Mouse (Mus musculus): ENCODE measurements around the gene Pign. TPM values are rescaled to one million over a fixed set of nuclear protein-coding genes. Genes with fewer than 3 reads are reported as not detected.

Gene Pign
- 14.3 and 15.9 TPM in 2 replicates for polyA plus RNA-seq (2014; fragmentation: Nextera tagmentation; extraction: Ambion mirVana)

- Histone ChIP-seq H3K4me2 (ENCODE audit: low read depth, low read length, severe bottlenecking) (peak within 1 kb of the TSS; percentile 88), H3K4me3 (ENCODE audit: low read depth, low read length) (peak within 1 kb of the TSS; percentile 93), H3K9ac (ENCODE audit: low read length) (peak within 1 kb of the TSS; percentile 80), H3K27me3 (ENCODE audit: control insufficient read depth, insufficient read depth, low read length) (no peaks in the 10 kb centered on the region), H3K36me3 (ENCODE audit: control insufficient read depth, insufficient read depth, low read length) (no peaks in the 10 kb centered on the region), H3K27ac (ENCODE audit: low read depth, low read length) (peak within 1 kb of the TSS; percentile 19; the same call in 1 of the 2 replicates), H3K4me1 (replicated peaks; ENCODE audit: control insufficient read depth, insufficient read depth, low read length) (no peaks in the 10 kb centered on the region), H3K9me3 (ENCODE audit: control insufficient read depth, low read length) (no peaks in the 10 kb centered on the region)
- WGBS, result under 1% methylated on average over 40 of the region's 41 CpGs
- ATAC-seq (replicated peaks; ENCODE audit: low FRiP score), result peak; percentile 99
- peak; percentile 99 for DNase-seq (ENCODE audit: low spot score)
Observed at GRCm38 (mm10) chr1:105663171-105663961, at the start of gene Pign, which contains the start of gene Relch. TSS of gene Pign (minus strand) at chr1:105663677. TSS of gene Relch (plus strand) at chr1:105663861.

- Histone ChIP-seq H3K27me3 (ENCODE audit: control insufficient read depth, insufficient read depth, low read length) (no peaks in the 10 kb centered on the region), H3K9me3 (ENCODE audit: control insufficient read depth, low read length) (no peaks in the 10 kb centered on the region), H3K4me2 (ENCODE audit: low read depth, low read length, severe bottlenecking) (no peak overlapping the region), H3K4me3 (ENCODE audit: low read depth, low read length) (no peak overlapping the region), H3K36me3 (ENCODE audit: control insufficient read depth, insufficient read depth, low read length) (no peaks in the 10 kb centered on the region; the same call in 1 of the 2 replicates), H3K27ac (ENCODE audit: low read depth, low read length) (no peak overlapping the region), H3K4me1 (replicated peaks; ENCODE audit: control insufficient read depth, insufficient read depth, low read length) (no peaks in the 10 kb centered on the region), H3K9ac (ENCODE audit: low read length) (no peak overlapping the region)
- DNase-seq (ENCODE audit: low spot score), result no peak
- 97% methylated on average over 2 of the region's 2 CpGs for WGBS
- no peak for ATAC-seq (replicated peaks; ENCODE audit: low FRiP score)
Observed at GRCm38 (mm10) chr1:105712822-105713221, 49.3 kb upstream of the Pign start.

- Histone ChIP-seq H3K27me3 (ENCODE audit: control insufficient read depth, insufficient read depth, low read length) (no peaks in the 10 kb centered on the region), H3K27ac (ENCODE audit: low read depth, low read length) (no peak overlapping the region), H3K9ac (ENCODE audit: low read length) (no peak overlapping the region), H3K4me1 (replicated peaks; ENCODE audit: control insufficient read depth, insufficient read depth, low read length) (no peaks in the 10 kb centered on the region), H3K9me3 (ENCODE audit: control insufficient read depth, low read length) (no peaks in the 10 kb centered on the region), H3K4me2 (ENCODE audit: low read depth, low read length, severe bottlenecking) (no peak overlapping the region), H3K4me3 (ENCODE audit: low read depth, low read length) (no peak overlapping the region), H3K36me3 (ENCODE audit: control insufficient read depth, insufficient read depth, low read length) (no peaks in the 10 kb centered on the region; the same call in 1 of the 2 replicates)
- WGBS, result 59% methylated on average over 1 of the region's 1 CpGs
- ATAC-seq (replicated peaks; ENCODE audit: low FRiP score) (no peak), DNase-seq (ENCODE audit: low spot score) (no peak)
Observed at GRCm38 (mm10) chr1:105711227-105711626, 47.8 kb upstream of the Pign start.

- H3K27me3 ChIP-seq (ENCODE audit: control insufficient read depth, insufficient read depth, low read length), result no peaks in the 10 kb centered on the region
- no peaks in the 10 kb centered on the region for H3K4me1 ChIP-seq (replicated peaks; ENCODE audit: control insufficient read depth, insufficient read depth, low read length)
- no peak overlapping the region for H3K27ac ChIP-seq (ENCODE audit: low read depth, low read length)
- H3K9me3 ChIP-seq (ENCODE audit: control insufficient read depth, low read length), result no peaks in the 10 kb centered on the region
- no peak overlapping the region for H3K9ac ChIP-seq (ENCODE audit: low read length)
- WGBS, result 84% methylated on average over 2 of the region's 2 CpGs
- H3K36me3 ChIP-seq (ENCODE audit: control insufficient read depth, insufficient read depth, low read length), result no peaks in the 10 kb centered on the region; the same call in 1 of the 2 replicates
- no peak overlapping the region for H3K4me3 ChIP-seq (ENCODE audit: low read depth, low read length)
- no peak overlapping the region for H3K4me2 ChIP-seq (ENCODE audit: low read depth, low read length, severe bottlenecking)
- ATAC-seq (replicated peaks; ENCODE audit: low FRiP score) (no peak), DNase-seq (ENCODE audit: low spot score) (no peak)
Observed at GRCm38 (mm10) chr1:105709415-105709814, 45.9 kb upstream of the Pign start.

- Histone ChIP-seq H3K9ac (ENCODE audit: low read length) (no peak overlapping the region), H3K4me2 (ENCODE audit: low read depth, low read length, severe bottlenecking) (no peak overlapping the region), H3K9me3 (ENCODE audit: control insufficient read depth, low read length) (no peaks in the 10 kb centered on the region), H3K27ac (ENCODE audit: low read depth, low read length) (no peak overlapping the region), H3K36me3 (ENCODE audit: control insufficient read depth, insufficient read depth, low read length) (no peaks in the 10 kb centered on the region), H3K4me3 (ENCODE audit: low read depth, low read length) (no peak overlapping the region), H3K27me3 (ENCODE audit: control insufficient read depth, insufficient read depth, low read length) (no peaks in the 10 kb centered on the region), H3K4me1 (replicated peaks; ENCODE audit: control insufficient read depth, insufficient read depth, low read length) (no peaks in the 10 kb centered on the region)
- WGBS, result 96% methylated on average over 4 of the region's 4 CpGs
- ATAC-seq (replicated peaks; ENCODE audit: low FRiP score), result no peak
- no peak for DNase-seq (ENCODE audit: low spot score)
Observed at GRCm38 (mm10) chr1:105700984-105701530, 37.6 kb upstream of the Pign start.

- Histone ChIP-seq H3K4me2 (ENCODE audit: low read depth, low read length, severe bottlenecking) (no peak overlapping the region), H3K9ac (ENCODE audit: low read length) (no peak overlapping the region), H3K4me3 (ENCODE audit: low read depth, low read length) (no peak overlapping the region), H3K27me3 (ENCODE audit: control insufficient read depth, insufficient read depth, low read length) (no peaks in the 10 kb centered on the region), H3K9me3 (ENCODE audit: control insufficient read depth, low read length) (no peaks in the 10 kb centered on the region), H3K4me1 (replicated peaks; ENCODE audit: control insufficient read depth, insufficient read depth, low read length) (no peaks in the 10 kb centered on the region), H3K27ac (ENCODE audit: low read depth, low read length) (no peak overlapping the region), H3K36me3 (ENCODE audit: control insufficient read depth, insufficient read depth, low read length) (no peaks in the 10 kb centered on the region)
- no peak for ATAC-seq (replicated peaks; ENCODE audit: low FRiP score)
- 89% methylated on average over 2 of the region's 2 CpGs for WGBS
- no peak for DNase-seq (ENCODE audit: low spot score)
Observed at GRCm38 (mm10) chr1:105695581-105695980, 32.1 kb upstream of the Pign start.

GRCm38 (mm10) chr1:105685501-105685900 is 22.0 kb upstream of the Pign start:
- no peak overlapping the region for H3K27ac ChIP-seq (ENCODE audit: low read depth, low read length)
- H3K9ac ChIP-seq (ENCODE audit: low read length), result no peak overlapping the region
- H3K9me3 ChIP-seq (ENCODE audit: control insufficient read depth, low read length), result no peaks in the 10 kb centered on the region
- ATAC-seq (replicated peaks; ENCODE audit: low FRiP score), result no peak
- WGBS, result 80% methylated on average over 3 of the region's 3 CpGs
- DNase-seq (ENCODE audit: low spot score), result no peak
- H3K4me3 ChIP-seq (ENCODE audit: low read depth, low read length), result no peak overlapping the region
- no peaks in the 10 kb centered on the region for H3K36me3 ChIP-seq (ENCODE audit: control insufficient read depth, insufficient read depth, low read length)
- no peak overlapping the region for H3K4me2 ChIP-seq (ENCODE audit: low read depth, low read length, severe bottlenecking)
- no peaks in the 10 kb centered on the region for H3K4me1 ChIP-seq (replicated peaks; ENCODE audit: control insufficient read depth, insufficient read depth, low read length)
- no peaks in the 10 kb centered on the region for H3K27me3 ChIP-seq (ENCODE audit: control insufficient read depth, insufficient read depth, low read length)

- no peak overlapping the region for H3K9ac ChIP-seq (ENCODE audit: low read length)
- no peak overlapping the region for H3K4me3 ChIP-seq (ENCODE audit: low read depth, low read length)
- ATAC-seq (replicated peaks; ENCODE audit: low FRiP score) (0 out of 2 replicates have a peak, but pooled peaks have one; percentile 27), DNase-seq (ENCODE audit: low spot score) (no peak)
- H3K27me3 ChIP-seq (ENCODE audit: control insufficient read depth, insufficient read depth, low read length), result no peaks in the 10 kb centered on the region
- H3K9me3 ChIP-seq (ENCODE audit: control insufficient read depth, low read length), result no peaks in the 10 kb centered on the region
- H3K4me2 ChIP-seq (ENCODE audit: low read depth, low read length, severe bottlenecking), result no peak overlapping the region
- no peaks in the 10 kb centered on the region for H3K4me1 ChIP-seq (replicated peaks; ENCODE audit: control insufficient read depth, insufficient read depth, low read length)
- 92% methylated on average over 1 of the region's 1 CpGs for WGBS
- no peak overlapping the region for H3K27ac ChIP-seq (ENCODE audit: low read depth, low read length)
- no peaks in the 10 kb centered on the region for H3K36me3 ChIP-seq (ENCODE audit: control insufficient read depth, insufficient read depth, low read length)
Observed at GRCm38 (mm10) chr1:105680587-105680986, 17.1 kb upstream of the Pign start.
